Mouse (Mus musculus): ENCODE measurements around the gene Pam.

DNA sequence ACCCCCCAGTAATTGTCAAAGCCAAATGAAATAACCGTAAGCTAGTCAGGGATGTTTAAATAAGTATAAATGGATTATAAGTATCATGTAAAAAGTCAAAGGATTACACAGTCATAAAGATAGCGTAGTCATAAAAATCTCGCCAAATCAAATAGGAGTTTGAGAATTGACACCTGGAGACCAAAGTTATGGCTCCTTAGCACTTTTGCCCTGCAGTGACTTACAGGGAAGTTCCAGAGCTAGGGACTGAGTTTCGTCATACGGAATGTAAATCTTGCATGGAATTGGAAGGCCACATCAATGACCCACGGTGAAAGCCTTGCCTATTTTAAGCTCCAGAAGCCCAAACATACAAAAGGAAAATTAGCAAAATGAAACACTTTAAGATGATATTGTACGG lies 192.6 kb downstream of the Pam start:
- TF ChIP-seq CTCF (IDR thresholded peaks at IDR 0.05; ENCODE audit: borderline replicate concordance, control insufficient read depth, extremely low read depth, insufficient read depth, low read length, poor library complexity) (no peak), POLR2A (IDR thresholded peaks at IDR 0.05; ENCODE audit: control insufficient read depth, extremely low read depth, insufficient read depth, low read length, poor library complexity) (no peak)

Measured in thymus, adult 2 months (tissue).